Mouse (Mus musculus) thymus, adult 2 months (tissue): ENCODE data around the gene Adgrl4.

Source experiments
- CTCF ChIP-seq: fragments of 200-500 bp; IDR thresholded peaks from 2 replicates; pipeline ENCODE4 v1.5.1; 2012; ENCODE audit warnings: mild to moderate bottlenecking, control low read depth, low read length, moderate library complexity, borderline replicate concordance; ENCODE audit not compliant: control insufficient read depth, poor library complexity, insufficient read depth; ENCODE audit errors: extremely low read depth
- POLR2A ChIP-seq: fragments of 200-500 bp; IDR thresholded peaks from 2 replicates; pipeline ENCODE4 v1.6.1; 2012; ENCODE audit warnings: mild to moderate bottlenecking, low read length, control low read depth, moderate library complexity; ENCODE audit not compliant: control insufficient read depth, poor library complexity, insufficient read depth; ENCODE audit errors: extremely low read depth

DNA sequence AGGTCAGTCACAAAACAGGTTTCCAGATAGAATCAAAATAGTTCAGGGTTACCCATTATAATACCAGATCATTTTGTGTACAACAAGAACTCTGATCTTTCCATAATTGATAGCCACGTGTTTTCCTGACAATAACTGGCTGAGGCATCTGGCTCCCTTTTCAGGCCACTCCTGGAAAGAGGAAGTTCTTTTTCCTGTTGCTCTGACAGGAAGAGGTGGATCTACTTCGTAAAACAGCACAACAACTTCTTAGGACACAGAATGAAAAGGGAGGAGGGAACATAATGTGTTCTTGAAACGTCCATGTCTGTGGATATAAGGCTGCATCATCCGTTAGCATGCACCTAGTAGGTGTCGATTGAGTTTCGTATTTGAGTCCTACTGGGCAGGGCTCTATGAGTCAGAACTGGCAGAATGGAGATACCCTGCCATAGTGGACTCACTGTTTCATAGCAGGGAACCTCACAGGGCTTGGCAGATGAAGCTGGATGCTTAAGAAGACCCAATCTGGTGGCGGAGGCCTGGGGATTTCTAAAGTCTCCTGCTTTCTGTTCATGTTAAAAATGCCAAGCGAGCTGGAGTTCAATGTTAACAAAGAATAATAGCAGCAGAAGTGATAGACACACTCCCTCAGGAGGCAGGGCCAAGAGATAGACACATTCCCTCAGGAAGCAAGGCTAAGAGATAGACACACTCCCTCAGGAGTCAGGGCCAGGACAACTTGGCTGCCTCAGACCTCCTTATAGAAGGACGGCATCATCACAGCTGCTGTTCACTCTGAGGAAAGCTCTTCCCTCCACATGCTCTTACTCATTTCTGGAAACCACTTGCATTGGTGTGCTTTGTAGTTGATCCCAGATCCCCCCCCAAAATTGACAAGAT, 13.1 kb upstream of the Adgrl4 start:
- TF ChIP-seq CTCF = no peak
- TF ChIP-seq POLR2A = no peak
